Mouse (Mus musculus) intestine, embryonic 16.5 days (tissue): ENCODE data around the gene Selenon. TPM values are rescaled to one million over a fixed set of nuclear protein-coding genes. Genes with fewer than 3 reads are reported as not detected.

Experiments used
- ATAC-seq: fragments of 200-750 bp; cut with Nextera tagmentation; 2 replicates; pipeline ENCODE4 v1.8.0; 2017; ENCODE audit warnings: moderate TSS enrichment, moderate library complexity
- H3K27ac ChIP-seq: fragments of 300-500 bp; sonication (generic); 2 replicates; pipeline ENCODE4 v1.5.1; 2014; ENCODE audit warnings: mild to moderate bottlenecking, low read length
- H3K27me3 ChIP-seq: fragments of 300-500 bp; sonication (generic); replicated peaks from 2 replicates; pipeline ENCODE4 v1.6.1; 2014; ENCODE audit warnings: low read length, control low read depth, mixed read lengths; ENCODE audit not compliant: control insufficient read depth, insufficient read depth
- H3K36me3 ChIP-seq: fragments of 300-500 bp; sonication (generic); 2 replicates; pipeline ENCODE4 v1.6.1; 2014; ENCODE audit warnings: low read length, control low read depth; ENCODE audit not compliant: control insufficient read depth, insufficient read depth
- H3K4me1 ChIP-seq: fragments of 300-500 bp; sonication (generic); 2 replicates; pipeline ENCODE4 v1.6.1; 2014; ENCODE audit warnings: low read length, control low read depth, mixed read lengths; ENCODE audit not compliant: control insufficient read depth, insufficient read depth
- H3K4me2 ChIP-seq: fragments of 300-500 bp; sonication (generic); 2 replicates; pipeline ENCODE4 v1.6.1; 2014; ENCODE audit warnings: low read depth, low read length, control low read depth
- H3K4me3 ChIP-seq: fragments of 300-500 bp; sonication (generic); 2 replicates; pipeline ENCODE4 v1.5.1; 2014; ENCODE audit warnings: mild to moderate bottlenecking, low read length
- H3K9ac ChIP-seq: fragments of 300-500 bp; sonication (generic); 2 replicates; pipeline ENCODE4 v1.6.1; 2014; ENCODE audit warnings: low read depth, low read length
- H3K9me3 ChIP-seq: fragments of 300-500 bp; sonication (generic); 2 replicates; pipeline ENCODE4 v1.6.1; 2016; ENCODE audit warnings: low read length, control low read depth; ENCODE audit not compliant: control insufficient read depth
- WGBS: fragments of 180-500 bp; shearing (Covaris S2); extraction: QIAGEN DNeasy Blood & Tissue Kit; methylation state at CpG from one replicate; pipeline ENCODE4 v1.1.7; 2014; 5-methylcytosine and 5-hydroxymethylcytosine counted together
- polyA plus RNA-seq: library from polyadenylated mRNA; unstranded; fragments of >200 nt; fragmentation: Nextera tagmentation; extraction: Ambion mirVana; gene quantifications from 2 replicates; pipeline ENCODE4 v1.2.1, GENCODE M21; 2015

Gene Selenon
- polyA plus RNA-seq, 1 experiment from 2014 or later = 5.5 TPM

DNA sequence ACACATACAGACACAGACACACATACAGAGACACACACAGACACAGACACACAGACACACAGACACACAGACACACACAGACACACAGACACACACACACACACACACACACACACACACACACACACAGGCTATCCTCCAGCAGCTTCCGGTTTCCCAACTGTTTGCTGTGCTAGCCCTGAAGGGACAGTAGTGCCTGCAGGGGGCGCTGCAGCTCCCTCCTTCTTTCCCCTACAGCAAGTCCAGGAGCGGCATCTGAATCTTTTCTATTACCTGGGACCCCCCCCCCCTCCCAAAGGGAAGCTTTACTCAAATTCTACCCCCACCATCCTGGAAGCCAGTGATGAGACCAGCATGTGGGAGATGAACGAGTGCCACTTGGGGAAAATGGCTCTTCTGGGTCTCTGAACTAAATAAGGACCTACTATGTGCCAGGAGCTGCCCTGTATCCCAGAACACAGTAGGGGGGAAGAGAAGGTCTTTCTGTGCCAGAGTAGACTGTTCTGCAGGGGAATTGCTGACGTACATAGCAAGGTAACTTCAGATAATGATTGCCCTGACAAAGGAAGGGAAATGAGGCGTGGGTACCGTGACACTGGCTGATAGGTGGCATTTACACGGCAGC lies 4.1 kb upstream of the Selenon start:
- ATAC-seq = no peak
- Histone ChIP-seq H3K27ac (no peak overlapping the region), H3K9me3 (no peaks in the 10 kb centered on the region), H3K4me3 (no peak overlapping the region), H3K36me3 (no peaks in the 10 kb centered on the region), H3K9ac (no peak overlapping the region), H3K4me1 (peaks cover 8% of the 10 kb centered on the region), H3K4me2 (no peak overlapping the region), H3K27me3 (no peaks in the 10 kb centered on the region)
- 66% methylated on average over 8 of the region's 8 CpGs for WGBS

DNA sequence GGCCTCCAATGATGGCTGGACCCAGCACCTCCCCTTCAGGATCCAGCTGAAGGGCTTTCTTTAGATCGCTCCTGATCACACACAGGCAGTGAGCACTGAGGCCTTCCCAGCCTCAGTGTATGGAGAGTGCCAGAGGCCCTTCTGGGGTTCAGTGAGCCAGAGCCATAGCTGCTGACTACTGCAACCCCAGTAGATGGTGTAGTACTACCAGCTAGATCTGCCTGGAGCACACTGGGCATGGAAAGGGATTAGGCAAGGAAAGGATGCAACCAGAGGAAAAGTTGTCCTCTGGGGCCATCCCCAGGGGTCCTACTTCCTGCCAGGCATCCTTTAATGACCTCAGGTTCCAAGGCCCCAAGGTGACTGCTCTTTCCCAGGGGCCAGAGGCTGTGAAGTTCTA lies 1.7 kb upstream of the Selenon start:
- H3K9me3 ChIP-seq = peaks cover 6% of the 10 kb centered on the region; the same call in 1 of the 2 replicates
- no peak overlapping the region for H3K4me2 ChIP-seq
- peaks cover 12% of the 10 kb centered on the region for H3K36me3 ChIP-seq
- H3K27ac ChIP-seq = no peak overlapping the region
- peaks cover 12% of the 10 kb centered on the region for H3K4me1 ChIP-seq
- H3K4me3 ChIP-seq = no peak overlapping the region
- 86% methylated on average over 1 of the region's 1 CpGs for WGBS
- no peaks in the 10 kb centered on the region for H3K27me3 ChIP-seq
- ATAC-seq = no peak
- H3K9ac ChIP-seq = no peak overlapping the region

DNA sequence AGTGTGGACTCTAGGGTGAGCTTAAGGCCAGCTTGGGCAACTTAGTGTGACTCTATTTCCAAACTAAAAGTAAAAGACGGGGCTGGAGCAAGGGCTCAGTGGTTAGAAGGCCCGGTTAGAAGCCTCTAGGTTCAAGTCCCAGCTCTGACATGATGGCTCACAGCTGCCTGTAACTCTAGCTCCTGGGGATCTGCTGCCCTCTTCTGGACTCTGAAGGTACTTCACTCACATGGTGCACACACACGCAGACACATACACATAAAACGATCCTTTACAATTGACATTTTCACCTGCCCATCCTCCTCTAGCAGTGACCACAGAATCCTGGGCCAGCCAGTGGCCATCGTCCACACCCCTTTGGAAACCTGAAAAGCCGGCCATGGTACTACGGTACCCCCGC lies 2.1 kb downstream of the Selenon start:
- WGBS = 97% methylated on average over 8 of the region's 8 CpGs
- Histone ChIP-seq H3K27ac (no peak overlapping the region), H3K4me2 (no peak overlapping the region), H3K36me3 (peaks cover 12% of the 10 kb centered on the region), H3K9ac (no peak overlapping the region), H3K27me3 (no peaks in the 10 kb centered on the region), H3K4me3 (no peak overlapping the region), H3K9me3 (peaks cover 6% of the 10 kb centered on the region; the same call in 1 of the 2 replicates), H3K4me1 (peaks cover 13% of the 10 kb centered on the region)
- no peak for ATAC-seq

DNA sequence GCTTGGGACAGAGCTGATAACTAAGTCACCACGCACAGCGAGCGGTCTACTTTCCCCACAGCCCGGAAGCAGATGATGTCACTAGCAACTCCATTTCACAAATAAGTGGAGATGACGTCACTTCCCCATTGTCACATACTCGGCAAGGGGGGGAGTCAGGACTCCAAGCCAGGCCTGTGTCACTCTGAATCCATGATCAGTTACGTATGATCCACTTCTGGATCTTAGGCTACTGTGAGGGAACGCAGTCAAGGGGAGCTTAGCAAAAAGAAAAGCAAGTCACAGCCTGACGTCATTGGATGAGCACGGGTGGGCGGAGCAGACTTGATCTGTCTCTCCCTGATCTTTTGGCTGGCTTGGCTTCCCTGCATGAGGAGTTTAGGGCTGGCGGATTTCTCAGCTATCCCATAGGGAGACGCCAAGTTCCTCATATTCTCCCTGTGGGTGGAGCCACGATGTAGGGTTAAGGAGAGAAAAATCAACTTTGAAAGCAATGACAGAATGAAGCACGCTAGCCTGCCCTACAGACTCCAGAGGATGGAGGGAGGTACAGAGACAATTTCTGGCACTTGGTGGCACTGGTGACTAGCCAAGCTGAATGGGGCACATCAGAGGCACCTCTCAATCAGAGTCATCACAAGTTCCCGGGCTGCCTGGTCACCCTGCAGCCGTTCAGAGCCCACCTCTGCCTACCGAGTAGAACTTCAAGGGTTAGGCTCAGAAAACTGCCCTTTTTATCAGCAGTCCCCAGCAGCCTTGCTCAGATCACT lies 3.6 kb downstream of the Selenon start:
- Histone ChIP-seq H3K4me2 (no peak overlapping the region), H3K9ac (no peak overlapping the region), H3K36me3 (peaks cover 12% of the 10 kb centered on the region), H3K4me3 (no peak overlapping the region), H3K27me3 (no peaks in the 10 kb centered on the region), H3K9me3 (peaks cover 6% of the 10 kb centered on the region; the same call in 1 of the 2 replicates), H3K27ac (no peak overlapping the region), H3K4me1 (peaks cover 13% of the 10 kb centered on the region)
- ATAC-seq = no peak
- WGBS = 70% methylated on average over 18 of the region's 18 CpGs

DNA sequence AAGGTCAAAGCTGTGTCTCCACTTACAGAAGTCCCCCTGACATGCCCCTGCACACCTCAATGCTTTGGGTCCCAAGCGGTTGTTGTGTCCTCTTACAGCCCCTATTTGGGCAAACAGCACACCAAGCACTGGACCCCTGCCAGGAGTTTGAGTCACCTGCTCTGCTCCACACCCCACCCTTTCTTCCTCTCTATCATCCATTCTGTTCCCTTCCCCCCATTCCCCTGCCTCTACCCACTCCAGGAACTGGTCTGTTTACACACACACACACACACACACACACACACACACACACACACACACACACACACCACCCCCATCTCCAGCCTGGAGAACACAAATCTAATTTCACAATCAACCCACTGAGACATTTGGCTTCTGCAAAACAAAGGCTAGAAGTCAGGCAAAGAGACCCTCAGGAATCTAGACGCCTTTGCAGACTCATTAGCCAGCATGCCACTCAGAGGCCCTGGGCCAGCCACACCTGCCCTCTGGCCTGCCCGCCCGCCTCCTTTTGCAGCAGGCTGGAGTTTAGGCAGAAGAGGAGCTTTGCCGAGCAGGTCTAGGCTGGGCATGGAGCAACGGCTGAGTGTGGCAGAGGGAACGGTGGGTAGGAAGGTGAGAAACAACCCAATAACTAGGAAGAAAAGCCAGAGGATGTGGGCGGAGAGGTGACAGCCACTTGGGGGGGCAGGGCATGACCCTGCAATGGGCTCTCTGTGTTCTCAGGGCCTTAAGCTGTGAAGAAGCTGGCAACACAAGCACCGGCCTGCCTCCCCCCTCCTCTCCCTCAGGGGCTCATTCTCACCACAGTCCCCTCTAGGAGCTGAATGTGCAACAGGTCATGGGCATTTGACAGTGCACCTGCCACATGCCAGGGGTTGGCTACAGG lies 4.9 kb downstream of the Selenon start:
- Histone ChIP-seq H3K9me3 (peaks cover 6% of the 10 kb centered on the region; the same call in 1 of the 2 replicates), H3K27me3 (no peaks in the 10 kb centered on the region), H3K9ac (peak overlapping the region; percentile 2; the same call in 1 of the 2 replicates), H3K27ac (no peak overlapping the region; the same call in 1 of the 2 replicates), H3K4me3 (no peak overlapping the region), H3K4me1 (peaks cover 13% of the 10 kb centered on the region), H3K36me3 (peaks cover 12% of the 10 kb centered on the region), H3K4me2 (no peak overlapping the region)
- no peak for ATAC-seq
- 58% methylated on average over 9 of the region's 9 CpGs for WGBS

DNA sequence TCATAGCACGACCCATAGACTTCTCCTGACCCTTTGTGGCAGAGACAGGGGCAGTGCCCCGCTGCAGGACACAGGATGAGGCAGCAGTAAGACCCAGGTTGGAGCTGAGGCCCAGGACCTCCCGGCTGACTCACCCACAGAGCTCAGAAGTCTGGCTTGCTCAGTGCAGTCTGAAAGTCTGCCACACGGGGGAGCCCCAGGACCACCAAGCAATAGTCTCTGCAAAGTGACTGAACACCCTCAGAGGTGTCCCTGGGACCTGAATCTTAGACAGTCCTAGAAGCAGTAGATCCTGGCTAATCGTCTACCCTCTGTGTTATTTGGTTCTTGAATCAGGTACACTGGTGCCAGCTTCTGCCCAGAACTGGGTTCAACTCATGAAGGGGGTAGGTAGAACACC lies 8.7 kb downstream of the Selenon start:
- Histone ChIP-seq H3K36me3 (peaks cover 10% of the 10 kb centered on the region), H3K9me3 (no peaks in the 10 kb centered on the region), H3K4me3 (no peak overlapping the region), H3K9ac (no peak overlapping the region), H3K4me2 (no peak overlapping the region), H3K4me1 (peaks cover 6% of the 10 kb centered on the region), H3K27ac (no peak overlapping the region), H3K27me3 (no peaks in the 10 kb centered on the region)
- ATAC-seq = peak; percentile 72
- 8% methylated on average over 5 of the region's 5 CpGs for WGBS

DNA sequence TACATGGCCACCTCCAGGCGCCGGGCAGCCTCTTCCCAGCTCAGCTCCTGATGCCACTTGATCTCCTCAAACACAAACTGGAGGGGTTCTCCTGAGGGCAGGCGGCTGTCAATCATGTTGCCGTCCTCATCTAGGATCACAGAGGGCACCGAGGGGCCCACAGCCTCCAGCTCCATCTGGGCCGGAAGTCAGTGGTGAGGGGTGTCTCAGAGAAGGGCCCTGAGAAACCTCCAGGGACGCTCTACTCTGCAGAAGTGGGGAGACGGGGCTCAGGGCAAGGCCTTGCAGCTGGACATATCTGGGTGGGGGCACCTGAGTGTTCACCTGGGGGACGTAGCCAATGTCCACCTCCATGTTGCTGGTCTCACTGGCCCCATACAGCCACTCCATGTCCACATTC lies 9.2 kb downstream of the Selenon start:
- peaks cover 6% of the 10 kb centered on the region; the same call in 1 of the 2 replicates for H3K4me1 ChIP-seq
- no peak overlapping the region for H3K4me3 ChIP-seq
- H3K4me2 ChIP-seq = no peak overlapping the region
- H3K9ac ChIP-seq = no peak overlapping the region
- H3K27me3 ChIP-seq = no peaks in the 10 kb centered on the region
- H3K36me3 ChIP-seq = peaks cover 10% of the 10 kb centered on the region
- no peak for ATAC-seq
- H3K27ac ChIP-seq = no peak overlapping the region
- no peaks in the 10 kb centered on the region for H3K9me3 ChIP-seq
- 92% methylated on average over 9 of the region's 9 CpGs for WGBS

DNA sequence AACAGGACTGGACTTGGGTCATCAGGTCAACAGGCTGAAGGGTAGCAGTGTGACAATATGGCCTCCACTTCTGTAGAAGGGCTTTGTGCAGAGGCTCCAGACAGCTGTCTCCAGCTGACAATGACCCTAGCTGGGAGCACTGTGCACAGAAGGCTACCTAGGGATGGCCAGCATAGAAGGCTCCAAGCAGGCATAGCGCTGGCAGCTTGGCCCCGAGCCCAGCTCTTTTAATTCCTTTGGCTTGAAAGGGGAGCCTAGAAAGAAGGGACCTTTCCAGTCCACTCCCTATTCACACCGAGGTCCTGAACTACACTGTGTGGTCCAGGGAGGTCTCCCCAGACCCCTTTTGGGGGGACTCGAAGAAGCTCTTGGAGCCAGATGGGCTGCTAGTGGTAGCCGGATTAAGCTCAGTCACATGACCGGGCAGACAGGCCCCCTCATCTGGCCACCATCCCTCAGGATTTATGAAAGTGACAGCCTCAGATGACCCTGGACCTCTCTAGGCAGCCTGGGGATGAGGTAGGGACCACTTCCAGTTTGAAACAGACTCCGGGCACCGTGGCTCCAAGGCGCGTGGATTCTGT lies 12.9 kb downstream of the Selenon start:
- 85% methylated on average over 10 of the region's 10 CpGs for WGBS
- H3K4me3 ChIP-seq = no peak overlapping the region
- H3K9me3 ChIP-seq = no peaks in the 10 kb centered on the region
- no peak overlapping the region for H3K4me2 ChIP-seq
- peaks cover 10% of the 10 kb centered on the region for H3K36me3 ChIP-seq
- H3K4me1 ChIP-seq = peaks cover 6% of the 10 kb centered on the region
- no peak overlapping the region for H3K9ac ChIP-seq
- no peak overlapping the region for H3K27ac ChIP-seq
- ATAC-seq = no peak
- H3K27me3 ChIP-seq = no peaks in the 10 kb centered on the region

DNA sequence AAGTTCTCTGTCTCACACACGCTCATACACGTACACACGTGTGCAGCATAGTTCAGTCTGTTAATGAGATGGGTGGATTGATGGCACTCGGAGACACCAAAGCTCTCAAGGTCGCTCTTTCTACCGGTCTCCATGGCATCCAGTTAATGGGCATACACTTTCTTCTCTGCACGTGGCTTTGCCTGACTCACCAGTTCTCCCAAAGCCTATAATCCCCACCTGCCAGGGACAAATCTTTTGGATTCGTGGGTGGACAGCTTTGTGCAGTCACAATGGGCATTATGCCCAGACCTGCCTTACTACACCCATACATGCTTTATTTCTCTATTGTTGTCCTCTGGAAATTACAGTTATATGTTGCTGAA lies 16.2 kb downstream of the Selenon start:
- Histone ChIP-seq H3K9me3 (no peaks in the 10 kb centered on the region), H3K27me3 (no peaks in the 10 kb centered on the region), H3K4me1 (peaks cover 14% of the 10 kb centered on the region), H3K4me3 (peak overlapping the region; percentile 97), H3K36me3 (peaks cover 7% of the 10 kb centered on the region; the same call in 1 of the 2 replicates), H3K9ac (peak overlapping the region; percentile 67), H3K27ac (peak overlapping the region; percentile 23), H3K4me2 (peak overlapping the region; percentile 97)
- ATAC-seq = no peak; the same call in 1 of the 2 replicates
- 5% methylated on average over 8 of the region's 8 CpGs for WGBS
